Comparison of ENCODE assay signal across 11 mouse cellular contexts in genomic region chr5:86419494-86419893, GRCm38 (mm10). TPM values are rescaled to one million over a fixed set of nuclear protein-coding genes. Genes with fewer than 3 reads are reported as not detected.
A peak's percentile ranks its signal among the peaks of the same experiment; 100 is the strongest.
DNase-seq lines count a peak whose midpoint lies in the region; TF ChIP-seq lines count a peak whose summit lies in the region.
"Had no signal": no experiment of that assay in that cellular context is flagged by ENCODE, and none has a peak within 500 bp of the region (broad histone marks: within the 10 kb centered on the region; RNA-seq: fewer than 3 reads in every experiment).

No protein-coding gene starts in this region.

- no peaks in the 10 kb centered on the region for H3K4me1 ChIP-seq in kidney, adult 2 months (ENCODE audit: control insufficient read depth, insufficient read depth, low read length)
- no peaks in the 10 kb centered on the region for H3K4me1 ChIP-seq in E14TG2a.4 (replicated peaks; ENCODE audit: low read depth, low read length)
- H3K4me1 ChIP-seq: limb, embryonic 15.5 days; neural tube, embryonic 15.5 days had no signal

- no peaks in the 10 kb centered on the region for H3K36me3 ChIP-seq in kidney, adult 2 months (ENCODE audit: control insufficient read depth, insufficient read depth, low read length)
- no peaks in the 10 kb centered on the region for H3K36me3 ChIP-seq in E14TG2a.4 (ENCODE audit: insufficient read depth, low read length)
- H3K36me3 ChIP-seq: limb, embryonic 15.5 days; neural tube, embryonic 15.5 days had no signal

- 22% methylated on average over 4 of the region's 4 CpGs for WGBS in kidney, adult 2 months

- TF ChIP-seq POLR2A in kidney, adult 2 months (IDR thresholded peaks at IDR 0.05; ENCODE audit: low read depth, low read length), result no peak

- no peak overlapping the region for H3K4me3 ChIP-seq in kidney, adult 2 months (ENCODE audit: insufficient read depth, low read depth, low read length)
- H3K4me3 ChIP-seq in E14TG2a.4 (replicated peaks; ENCODE audit: low read length), result no peak overlapping the region
- H3K4me3 ChIP-seq: limb, embryonic 15.5 days; neural tube, embryonic 15.5 days had no signal

- H3K27me3 ChIP-seq in kidney, adult 2 months (replicated peaks; ENCODE audit: control insufficient read depth, insufficient read depth, low read length), result no peaks in the 10 kb centered on the region
- no peaks in the 10 kb centered on the region for H3K27me3 ChIP-seq in E14TG2a.4 (ENCODE audit: insufficient read depth, low read length)
- H3K27me3 ChIP-seq: limb, embryonic 15.5 days; neural tube, embryonic 15.5 days had no signal

- no peaks in the 10 kb centered on the region for H3K9me3 ChIP-seq in E14TG2a.4 (ENCODE audit: low read length)
- H3K9me3 ChIP-seq: limb, embryonic 15.5 days; neural tube, embryonic 15.5 days had no signal

- peak; percentile 17; the same call in 1 of the 2 replicates for TF ChIP-seq CTCF in kidney, adult 2 months (conservative IDR thresholded peaks at IDR 0.05; ENCODE audit: insufficient read depth, insufficient read length, low read depth, low read length)
- TF ChIP-seq CTCF in E14TG2a.4 (conservative IDR thresholded peaks at IDR 0.05; ENCODE audit: low read length), result peak; percentile 61

- no peak for DNase-seq in kidney, adult 2 months
- DNase-seq in kidney, postnatal 25 days, result no peak
- DNase-seq in 416B (ENCODE audit: low read depth), result peak; percentile 11
- DNase-seq in embryo, embryonic 11 days, result peak; percentile 42
- DNase-seq in urinary bladder, adult 18-20 months (ENCODE audit: low spot score in 2 of 2), result no peak
- DNase-seq in urinary bladder, postnatal 36 days (ENCODE audit: low spot score in 2 of 2), result no peak
- DNase-seq: gastrocnemius, postnatal 25 days; thymus, adult 2 months had no signal

- no peak overlapping the region for H3K27ac ChIP-seq in kidney, adult 2 months (ENCODE audit: insufficient read depth, low read depth, low read length)
- H3K27ac ChIP-seq: limb, embryonic 15.5 days; neural tube, embryonic 15.5 days had no signal

RNA-seq across cellular contexts. Expression of gene Tmprss11d, which starts 46.3 kb away (rescaled TPM):
- 0.03 TPM in 1 of 2 replicates, not detected in the other for polyA plus RNA-seq in kidney, adult 2 months (2012; rRNA removed)
- polyA plus RNA-seq: limb, embryonic 15.5 days had no signal

RNA-seq across cellular contexts. Expression of gene Tmprss11a, which starts 49.3 kb away (rescaled TPM):
- polyA plus RNA-seq in kidney, adult 2 months (2012; rRNA removed), result not detected in 2 replicates
- polyA plus RNA-seq: limb, embryonic 15.5 days; neural tube, embryonic 15.5 days; thymus, adult 2 months had no signal

Comparison
In these comparisons a context has a peak if more than half of its experiments do, and no peak if none do; other contexts are left out.
1. DNase-seq: peak in 416B (single experiment) and embryo, embryonic 11 days (single experiment); none in kidney, adult 2 months (single experiment), kidney, postnatal 25 days (0 of 2), urinary bladder, adult 18-20 months (0 of 2) and urinary bladder, postnatal 36 days (0 of 2).